Mouse (Mus musculus): ENCODE data around the gene Gm17482. TPM values are rescaled to one million over a fixed set of nuclear protein-coding genes. Genes with fewer than 3 reads are reported as not detected.
"Not testable (repeated sequence)": the region's sequence is repeated elsewhere in the genome, so short reads cannot be mapped to it uniquely, and the experiment has no call there.

Gene Gm17482
- polyA plus RNA-seq, 1 experiment from 2014 or later = not detected

DNA sequence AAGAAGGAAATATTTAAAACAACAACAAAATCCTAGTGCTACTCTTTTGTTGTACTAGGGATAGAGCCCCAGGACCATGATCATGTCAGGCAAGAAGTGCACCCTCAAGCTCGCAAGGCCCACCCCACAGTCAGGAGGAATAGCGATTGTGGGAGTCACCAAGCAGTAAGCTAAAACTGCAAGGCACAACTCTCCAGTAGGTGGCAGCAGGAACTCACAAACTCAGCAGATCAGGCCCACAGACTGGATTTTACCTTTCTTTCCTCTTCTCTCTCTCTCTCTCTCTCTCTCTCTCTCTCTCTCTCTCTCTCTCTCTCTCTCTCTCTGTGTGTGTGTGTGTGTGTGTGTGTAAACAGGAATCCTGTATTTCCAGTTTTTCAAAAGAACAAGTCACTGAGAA is 386 bp downstream of the Gm17482 start:
- 5% methylated on average over 2 of the region's 2 CpGs for WGBS
- no peak overlapping the region for H3K27ac ChIP-seq
- no peak overlapping the region for H3K4me2 ChIP-seq
- H3K4me1 ChIP-seq (replicated peaks) = no peaks in the 10 kb centered on the region
- no peak for ATAC-seq (ENCODE audit: insufficient number of reproducible peaks, insufficient read depth, low FRiP score, low TSS enrichment, low read depth)
- H3K36me3 ChIP-seq = no peaks in the 10 kb centered on the region
- no peak overlapping the region for H3K9ac ChIP-seq (replicated peaks)
- no peaks in the 10 kb centered on the region for H3K9me3 ChIP-seq
- no peak overlapping the region for H3K4me3 ChIP-seq (replicated peaks)
- no peaks in the 10 kb centered on the region for H3K27me3 ChIP-seq

GRCm38 (mm10) chr6:115230557-115230956 is 3.4 kb downstream of the Gm17482 start:
- no peak overlapping the region for H3K4me3 ChIP-seq (replicated peaks)
- H3K9ac ChIP-seq (replicated peaks) = no peak overlapping the region
- H3K27ac ChIP-seq = no peak overlapping the region
- no peaks in the 10 kb centered on the region for H3K36me3 ChIP-seq
- no peaks in the 10 kb centered on the region for H3K9me3 ChIP-seq
- 31% methylated on average over 3 of the region's 3 CpGs for WGBS
- no peaks in the 10 kb centered on the region for H3K27me3 ChIP-seq
- ATAC-seq (ENCODE audit: insufficient number of reproducible peaks, insufficient read depth, low FRiP score, low TSS enrichment, low read depth) = no peak
- no peaks in the 10 kb centered on the region for H3K4me1 ChIP-seq (replicated peaks)
- no peak overlapping the region for H3K4me2 ChIP-seq

GRCm38 (mm10) chr6:115231836-115232235 is 4.7 kb downstream of the Gm17482 start:
- Histone ChIP-seq H3K36me3 (no peaks in the 10 kb centered on the region), H3K27me3 (no peaks in the 10 kb centered on the region), H3K9me3 (no peaks in the 10 kb centered on the region), H3K4me3 (replicated peaks) (no peak overlapping the region), H3K4me2 (no peak overlapping the region), H3K27ac (no peak overlapping the region), H3K4me1 (replicated peaks) (no peaks in the 10 kb centered on the region), H3K9ac (replicated peaks) (no peak overlapping the region)
- 79% methylated on average over 4 of the region's 4 CpGs for WGBS
- no peak for ATAC-seq (ENCODE audit: insufficient number of reproducible peaks, insufficient read depth, low FRiP score, low TSS enrichment, low read depth)

- no peak overlapping the region for H3K27ac ChIP-seq
- H3K4me2 ChIP-seq = no peak overlapping the region
- WGBS = 79% methylated on average over 1 of the region's 1 CpGs
- no peaks in the 10 kb centered on the region for H3K9me3 ChIP-seq
- no peaks in the 10 kb centered on the region for H3K4me1 ChIP-seq (replicated peaks)
- ATAC-seq (ENCODE audit: insufficient number of reproducible peaks, insufficient read depth, low FRiP score, low TSS enrichment, low read depth) = no peak
- H3K9ac ChIP-seq (replicated peaks) = no peak overlapping the region
- no peaks in the 10 kb centered on the region for H3K27me3 ChIP-seq
- H3K36me3 ChIP-seq = no peaks in the 10 kb centered on the region
- no peak overlapping the region for H3K4me3 ChIP-seq (replicated peaks)
Observed at GRCm38 (mm10) chr6:115232562-115232961, 5.4 kb downstream of the Gm17482 start.

GRCm38 (mm10) chr6:115238031-115239027 is 11.2 kb downstream of the Gm17482 start:
- H3K4me3 ChIP-seq (replicated peaks) = no peak overlapping the region
- no peaks in the 10 kb centered on the region for H3K36me3 ChIP-seq
- 86% methylated on average over 9 of the region's 9 CpGs for WGBS
- no peaks in the 10 kb centered on the region for H3K9me3 ChIP-seq
- H3K4me1 ChIP-seq (replicated peaks) = no peaks in the 10 kb centered on the region
- H3K27me3 ChIP-seq = no peaks in the 10 kb centered on the region
- H3K27ac ChIP-seq = no peak overlapping the region
- no peak overlapping the region for H3K4me2 ChIP-seq
- no peak overlapping the region for H3K9ac ChIP-seq (replicated peaks)
- no peak for ATAC-seq (ENCODE audit: insufficient number of reproducible peaks, insufficient read depth, low FRiP score, low TSS enrichment, low read depth)

- ATAC-seq (ENCODE audit: insufficient number of reproducible peaks, insufficient read depth, low FRiP score, low TSS enrichment, low read depth) = no peak
- no peak overlapping the region for H3K4me3 ChIP-seq (replicated peaks)
- no peak overlapping the region for H3K9ac ChIP-seq (replicated peaks)
- H3K9me3 ChIP-seq = no peaks in the 10 kb centered on the region
- H3K27ac ChIP-seq = no peak overlapping the region
- 78% methylated on average over 7 of the region's 7 CpGs for WGBS
- no peaks in the 10 kb centered on the region for H3K27me3 ChIP-seq
- H3K4me1 ChIP-seq (replicated peaks) = no peaks in the 10 kb centered on the region
- H3K36me3 ChIP-seq = no peaks in the 10 kb centered on the region
- no peak overlapping the region for H3K4me2 ChIP-seq
Observed at GRCm38 (mm10) chr6:115239335-115239734, 12.2 kb downstream of the Gm17482 start.

DNA sequence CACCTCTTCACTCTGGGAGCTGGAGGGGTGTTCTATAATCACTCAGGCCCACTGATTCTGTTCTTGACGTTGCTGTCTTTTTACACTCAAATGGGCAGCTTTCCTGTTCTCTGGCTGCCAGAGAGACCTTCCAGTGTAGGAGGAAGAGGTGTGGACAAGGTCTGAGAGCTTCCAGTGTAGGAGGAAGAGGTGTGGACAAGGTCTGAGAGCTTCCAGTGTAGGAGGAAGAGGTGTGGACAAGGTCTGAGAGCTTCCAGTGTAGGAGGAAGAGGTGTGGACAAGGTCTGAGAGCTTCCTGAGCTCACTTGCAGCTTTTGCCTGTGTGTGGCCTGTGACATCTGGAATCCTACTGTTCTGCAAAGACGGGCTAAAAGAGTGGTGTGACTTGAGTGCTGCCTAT is 13.3 kb downstream of the Gm17482 start:
- not testable (repeated sequence) for H3K27ac ChIP-seq; H3K9me3 ChIP-seq; H3K9ac ChIP-seq (replicated peaks); H3K4me3 ChIP-seq (replicated peaks); H3K4me2 ChIP-seq; H3K4me1 ChIP-seq (replicated peaks); ATAC-seq (ENCODE audit: insufficient number of reproducible peaks, insufficient read depth, low FRiP score, low TSS enrichment, low read depth); H3K36me3 ChIP-seq; H3K27me3 ChIP-seq
- 43% methylated on average over 2 of the region's 2 CpGs for WGBS

- ATAC-seq (ENCODE audit: insufficient number of reproducible peaks, insufficient read depth, low FRiP score, low TSS enrichment, low read depth) = no peak
- Histone ChIP-seq H3K27me3 (no peaks in the 10 kb centered on the region), H3K4me1 (replicated peaks) (no peaks in the 10 kb centered on the region), H3K4me2 (no peak overlapping the region), H3K36me3 (no peaks in the 10 kb centered on the region), H3K9ac (replicated peaks) (no peak overlapping the region), H3K4me3 (replicated peaks) (no peak overlapping the region), H3K27ac (no peak overlapping the region), H3K9me3 (no peaks in the 10 kb centered on the region)
- WGBS = 66% methylated on average over 3 of the region's 3 CpGs
Observed at GRCm38 (mm10) chr6:115241131-115241699, 14.1 kb downstream of the Gm17482 start.

- Histone ChIP-seq H3K27ac (no peak overlapping the region), H3K27me3 (no peaks in the 10 kb centered on the region), H3K4me1 (replicated peaks) (no peaks in the 10 kb centered on the region), H3K36me3 (no peaks in the 10 kb centered on the region), H3K9ac (replicated peaks) (no peak overlapping the region), H3K4me2 (no peak overlapping the region), H3K4me3 (replicated peaks) (no peak overlapping the region), H3K9me3 (no peaks in the 10 kb centered on the region)
- WGBS = 90% methylated on average over 3 of the region's 3 CpGs
- ATAC-seq (ENCODE audit: insufficient number of reproducible peaks, insufficient read depth, low FRiP score, low TSS enrichment, low read depth) = no peak
Observed at GRCm38 (mm10) chr6:115241939-115242338, 14.8 kb downstream of the Gm17482 start.

DNA sequence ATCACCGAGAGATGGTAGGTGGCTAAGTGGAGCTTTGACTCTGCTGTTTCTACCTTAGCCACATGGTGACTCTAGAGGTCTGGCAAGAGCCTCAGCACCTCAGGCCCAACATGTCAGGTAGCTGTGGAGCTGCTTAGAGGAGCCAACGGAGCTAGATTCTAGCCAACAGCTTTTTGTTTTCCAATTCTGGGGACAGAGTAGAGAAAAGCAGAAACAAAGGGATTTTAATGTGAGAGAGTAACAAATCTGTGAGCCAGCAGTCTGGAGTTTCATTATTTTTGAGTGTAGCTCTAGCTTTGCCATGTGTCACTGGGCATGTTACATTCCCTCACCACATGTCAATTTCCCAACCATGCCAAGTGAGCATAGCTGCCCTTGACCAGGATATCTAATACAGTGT is 17.1 kb downstream of the Gm17482 start:
- no peak overlapping the region for H3K4me2 ChIP-seq
- no peak for ATAC-seq (ENCODE audit: insufficient number of reproducible peaks, insufficient read depth, low FRiP score, low TSS enrichment, low read depth)

DNA sequence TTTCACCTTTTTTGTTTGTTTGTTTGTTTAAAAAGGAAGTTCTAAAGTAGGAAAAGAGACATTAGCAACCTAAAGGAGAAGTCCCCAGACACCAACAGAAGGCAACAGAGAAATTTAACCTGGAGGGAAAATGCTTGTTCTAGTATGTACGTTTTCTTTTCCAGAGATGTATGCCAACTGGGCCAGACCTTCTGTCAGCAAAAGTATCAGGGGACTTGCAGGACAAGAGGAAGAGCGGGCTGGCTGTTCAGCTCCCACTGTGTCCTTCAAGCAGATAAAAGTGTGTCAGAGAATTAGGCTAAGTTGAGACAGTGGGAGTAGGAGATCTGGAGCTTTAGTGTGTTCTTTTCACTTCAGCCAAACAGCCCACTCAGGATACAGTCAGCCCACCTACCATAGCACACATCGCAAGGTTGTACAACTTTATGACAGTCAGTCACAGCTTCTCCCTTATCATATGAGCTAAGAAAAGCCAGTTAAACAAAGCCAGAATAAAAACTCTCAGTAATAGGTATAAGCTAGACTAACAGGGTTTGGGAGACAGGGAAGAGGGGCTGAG is 18.4 kb downstream of the Gm17482 start:
- H3K9ac ChIP-seq (replicated peaks) = no peak overlapping the region
- no peaks in the 10 kb centered on the region for H3K9me3 ChIP-seq
- no peak overlapping the region for H3K27ac ChIP-seq
- no peak for ATAC-seq (ENCODE audit: insufficient number of reproducible peaks, insufficient read depth, low FRiP score, low TSS enrichment, low read depth)
- WGBS = 81% methylated on average over 3 of the region's 3 CpGs
- no peaks in the 10 kb centered on the region for H3K27me3 ChIP-seq
- no peaks in the 10 kb centered on the region for H3K36me3 ChIP-seq
- no peak overlapping the region for H3K4me2 ChIP-seq
- H3K4me1 ChIP-seq (replicated peaks) = 0 out of 2 replicates have a peak, but pooled peaks cover 4% of the 10 kb centered on the region
- no peak overlapping the region for H3K4me3 ChIP-seq (replicated peaks)

More for the DNA sequence above, 17.1 kb downstream of the Gm17482 start:
- Histone ChIP-seq H3K4me1 (replicated peaks) (0 out of 2 replicates have a peak, but pooled peaks cover 4% of the 10 kb centered on the region), H3K27me3 (no peaks in the 10 kb centered on the region), H3K27ac (no peak overlapping the region), H3K9ac (replicated peaks) (no peak overlapping the region), H3K36me3 (no peaks in the 10 kb centered on the region), H3K9me3 (no peaks in the 10 kb centered on the region), H3K4me3 (replicated peaks) (no peak overlapping the region)
- 65% methylated on average over 2 of the region's 2 CpGs for WGBS
